Mouse (Mus musculus): Measurements from ENCODE around the gene Nrde2.

DNA sequence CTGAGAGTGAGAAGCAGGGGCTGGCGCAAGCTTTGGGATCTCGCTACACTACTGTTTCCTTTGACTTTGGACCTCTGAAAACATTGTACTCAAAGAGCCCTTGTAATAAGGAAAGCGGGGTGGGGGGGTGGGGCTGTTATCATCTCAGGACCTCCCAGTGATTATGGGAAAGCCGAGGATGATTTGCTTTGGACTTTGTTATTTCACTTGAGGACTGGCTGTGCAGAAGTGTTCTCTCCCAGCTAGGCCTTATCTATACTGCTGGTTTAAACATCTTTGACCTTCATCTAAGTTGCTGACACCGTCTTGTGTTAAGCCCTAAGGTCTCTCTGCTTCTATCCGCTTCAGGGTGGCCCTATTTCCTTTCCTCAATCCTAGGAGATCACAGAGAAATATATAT is 31.3 kb upstream of the Nrde2 start:
- TF ChIP-seq CTCF (IDR thresholded peaks at IDR 0.05): no peak
- no peak for TF ChIP-seq EP300 (IDR thresholded peaks at IDR 0.05)
